13 mouse cellular contexts compared by ENCODE assay signal in the genomic region with DNA sequence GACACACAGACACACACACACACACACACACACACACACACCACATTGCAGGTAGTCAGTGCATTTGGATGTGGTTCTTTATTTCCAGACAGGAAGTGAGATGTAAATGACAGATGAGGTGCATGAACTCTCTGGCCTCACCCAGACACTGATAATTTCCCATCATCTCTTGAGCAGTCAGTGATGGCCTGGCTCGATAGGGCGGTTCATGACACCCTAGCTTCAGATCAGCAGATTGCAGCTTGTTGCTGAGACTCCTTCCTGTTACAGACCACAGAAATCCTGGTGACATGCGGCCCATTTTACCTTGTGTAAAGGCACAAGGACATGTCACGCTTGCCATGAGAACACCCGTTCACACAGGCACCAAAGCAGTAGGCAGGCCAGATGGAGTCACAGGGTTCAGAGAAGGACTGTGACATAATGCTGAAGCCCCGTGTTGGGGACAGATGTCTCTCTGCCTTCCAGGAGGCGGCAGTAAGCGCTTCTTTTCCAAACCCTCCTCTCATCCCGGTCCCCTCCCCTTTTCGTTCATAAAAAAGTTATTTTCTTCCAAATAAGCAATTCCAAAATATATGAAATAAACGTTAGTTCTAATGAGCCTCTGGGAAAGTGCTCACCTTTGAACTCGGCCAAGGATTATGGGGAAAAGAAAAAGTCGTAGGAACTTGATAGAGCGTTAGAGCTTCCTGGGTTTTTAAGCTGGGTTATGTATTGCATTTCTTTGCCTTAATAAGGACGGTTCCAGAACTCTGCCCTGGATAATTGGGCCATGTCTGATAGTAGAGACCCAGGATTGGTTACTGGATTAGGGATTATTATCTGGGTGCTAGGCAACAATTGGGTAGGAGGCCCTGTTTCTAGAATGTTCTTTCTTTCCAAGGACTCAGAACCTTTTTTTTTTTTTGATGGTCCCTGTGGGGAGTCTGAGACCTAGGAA. TPM values are rescaled to one million over a fixed set of nuclear protein-coding genes. Genes with fewer than 3 reads are reported as not detected.
DNase-seq lines count a peak whose midpoint lies in the region; ATAC-seq and TF ChIP-seq lines count a peak whose summit lies in the region.
"Had no signal": no experiment of that assay in that cellular context is flagged by ENCODE, and none has a peak within 500 bp of the region (broad histone marks: within the 10 kb centered on the region; RNA-seq: fewer than 3 reads in every experiment).

No protein-coding gene starts in this region.

- H3K4me1 ChIP-seq in hindbrain, postnatal 0 days (ENCODE audit: insufficient read depth, low read length) = peaks cover 3% of the 10 kb centered on the region; the same call in 1 of the 2 replicates
- H3K4me1 ChIP-seq in hindbrain, embryonic 16.5 days (ENCODE audit: control insufficient read depth, insufficient read depth, low read depth, low read length) = peaks cover 5% of the 10 kb centered on the region; the same call in 1 of the 2 replicates
- H3K4me1 ChIP-seq in midbrain, postnatal 0 days (ENCODE audit: insufficient read depth, low read length) = peaks cover 6% of the 10 kb centered on the region; the same call in 1 of the 2 replicates
- peaks cover 12% of the 10 kb centered on the region for H3K4me1 ChIP-seq in midbrain, embryonic 10.5 days
- H3K4me1 ChIP-seq in brown adipose tissue, adult 24 weeks (ENCODE audit: control insufficient read depth, insufficient read depth, insufficient read length, low read length) = peaks cover 61% of the 10 kb centered on the region
- H3K4me1 ChIP-seq in stomach, postnatal 0 days (replicated peaks; ENCODE audit: control insufficient read depth, insufficient read depth) = no peaks in the 10 kb centered on the region
- no peaks in the 10 kb centered on the region; the same call in 1 of the 2 replicates for H3K4me1 ChIP-seq in forebrain, embryonic 12.5 days

- no peak overlapping the region for H3K4me2 ChIP-seq in hindbrain, postnatal 0 days (ENCODE audit: low read depth, low read length)
- H3K4me2 ChIP-seq in hindbrain, embryonic 16.5 days (ENCODE audit: low read length) = no peak overlapping the region
- no peak overlapping the region for H3K4me2 ChIP-seq in midbrain, postnatal 0 days (ENCODE audit: low read depth, low read length, poor library complexity, severe bottlenecking)
- H3K4me2 ChIP-seq in stomach, postnatal 0 days (replicated peaks; ENCODE audit: low read depth) = no peak overlapping the region
- H3K4me2 ChIP-seq in forebrain, embryonic 12.5 days = no peak overlapping the region
- H3K4me2 ChIP-seq: embryonic facial prominence, embryonic 13.5 days; forebrain, embryonic 13.5 days had no signal

- 71% methylated on average over 15 of the region's 15 CpGs for WGBS in hindbrain, postnatal 0 days
- WGBS in hindbrain, embryonic 16.5 days = 71% methylated on average over 15 of the region's 15 CpGs
- 63% methylated on average over 15 of the region's 15 CpGs for WGBS in midbrain, postnatal 0 days
- 78% methylated on average over 15 of the region's 15 CpGs for WGBS in midbrain, embryonic 10.5 days
- WGBS in stomach, postnatal 0 days = 62% methylated on average over 15 of the region's 15 CpGs
- WGBS in forebrain, embryonic 12.5 days = 74% methylated on average over 15 of the region's 15 CpGs

- no peaks in the 10 kb centered on the region for H3K36me3 ChIP-seq in hindbrain, postnatal 0 days (ENCODE audit: insufficient read depth, low read length)
- H3K36me3 ChIP-seq in hindbrain, embryonic 16.5 days (ENCODE audit: control insufficient read depth, insufficient read depth, low read length) = no peaks in the 10 kb centered on the region
- no peaks in the 10 kb centered on the region for H3K36me3 ChIP-seq in midbrain, postnatal 0 days (ENCODE audit: insufficient read depth, low read length)
- H3K36me3 ChIP-seq in midbrain, embryonic 10.5 days = no peaks in the 10 kb centered on the region
- no peaks in the 10 kb centered on the region for H3K36me3 ChIP-seq in stomach, postnatal 0 days (ENCODE audit: control insufficient read depth, insufficient read depth, low read length)
- H3K36me3 ChIP-seq in forebrain, embryonic 12.5 days (replicated peaks) = no peaks in the 10 kb centered on the region
- H3K36me3 ChIP-seq: embryonic facial prominence, embryonic 13.5 days had no signal

- H3K4me3 ChIP-seq in hindbrain, postnatal 0 days (ENCODE audit: low read length) = no peak overlapping the region
- no peak overlapping the region for H3K4me3 ChIP-seq in hindbrain, embryonic 16.5 days (ENCODE audit: low read length)
- H3K4me3 ChIP-seq in midbrain, postnatal 0 days (ENCODE audit: low read depth, low read length) = no peak overlapping the region
- no peak overlapping the region for H3K4me3 ChIP-seq in midbrain, embryonic 10.5 days
- no peak overlapping the region for H3K4me3 ChIP-seq in brown adipose tissue, adult 24 weeks (ENCODE audit: insufficient read depth, low read depth, low read length)
- no peak overlapping the region for H3K4me3 ChIP-seq in stomach, postnatal 0 days (ENCODE audit: low read depth, low read length)
- H3K4me3 ChIP-seq in forebrain, embryonic 12.5 days (replicated peaks) = no peak overlapping the region
- H3K4me3 ChIP-seq: embryonic facial prominence, embryonic 13.5 days; forebrain, embryonic 13.5 days had no signal

- no peak for DNase-seq in hindbrain, postnatal 0 days (ENCODE audit: low spot score)
- peak; percentile 7 for DNase-seq in midbrain, postnatal 0 days (ENCODE audit: low spot score)
- no peak for DNase-seq in midbrain, embryonic 10.5 days (ENCODE audit: low spot score)
- DNase-seq in stomach, postnatal 0 days (ENCODE audit: low spot score) = no peak
- no peak for DNase-seq in left cerebral cortex, postnatal 4 days
- DNase-seq: cerebellum, adult 8-10 months; heart, postnatal 10 days had no signal

- H3K9ac ChIP-seq in hindbrain, postnatal 0 days (replicated peaks; ENCODE audit: low read length) = no peak overlapping the region
- no peak overlapping the region for H3K9ac ChIP-seq in hindbrain, embryonic 16.5 days (ENCODE audit: low read depth, low read length)
- H3K9ac ChIP-seq in midbrain, postnatal 0 days (replicated peaks; ENCODE audit: low read length, poor library complexity, severe bottlenecking) = no peak overlapping the region
- no peak overlapping the region for H3K9ac ChIP-seq in stomach, postnatal 0 days (ENCODE audit: low read length)
- H3K9ac ChIP-seq in forebrain, embryonic 12.5 days = no peak overlapping the region
- H3K9ac ChIP-seq: embryonic facial prominence, embryonic 13.5 days; forebrain, embryonic 13.5 days had no signal

- intact Hi-C loops in left cerebral cortex, postnatal 4 days (cut with DNase I) = no loop called here

- TF ChIP-seq EP300 in stomach, postnatal 0 days (optimal IDR thresholded peaks at IDR 0.05) = no peak

- ATAC-seq in hindbrain, postnatal 0 days = no peak
- ATAC-seq in hindbrain, embryonic 16.5 days = no peak
- no peak for ATAC-seq in midbrain, postnatal 0 days (ENCODE audit: low FRiP score)
- no peak for ATAC-seq in stomach, postnatal 0 days (ENCODE audit: low FRiP score, low TSS enrichment)
- ATAC-seq in forebrain, embryonic 12.5 days (ENCODE audit: low FRiP score) = no peak
- ATAC-seq: forebrain, embryonic 13.5 days; intestine, embryonic 16.5 days had no signal

- H3K27ac ChIP-seq in hindbrain, postnatal 0 days = no peak overlapping the region
- H3K27ac ChIP-seq in hindbrain, embryonic 16.5 days (ENCODE audit: low read depth, low read length) = no peak overlapping the region
- H3K27ac ChIP-seq in midbrain, postnatal 0 days (ENCODE audit: low read depth, low read length) = no peak overlapping the region
- H3K27ac ChIP-seq in midbrain, embryonic 10.5 days (replicated peaks) = no peak overlapping the region
- peak overlapping the region; percentile 80 for H3K27ac ChIP-seq in brown adipose tissue, adult 24 weeks (replicated peaks; ENCODE audit: low read depth, low read length)
- H3K27ac ChIP-seq in stomach, postnatal 0 days (replicated peaks) = no peak overlapping the region
- no peak overlapping the region for H3K27ac ChIP-seq in forebrain, embryonic 12.5 days
- H3K27ac ChIP-seq: embryonic facial prominence, embryonic 13.5 days; forebrain, embryonic 13.5 days had no signal

- no peaks in the 10 kb centered on the region for H3K9me3 ChIP-seq in hindbrain, postnatal 0 days (ENCODE audit: low read length)
- no peaks in the 10 kb centered on the region for H3K9me3 ChIP-seq in hindbrain, embryonic 16.5 days (ENCODE audit: control insufficient read depth, low read length)
- H3K9me3 ChIP-seq in midbrain, postnatal 0 days (ENCODE audit: low read length) = no peaks in the 10 kb centered on the region
- H3K9me3 ChIP-seq in midbrain, embryonic 10.5 days (replicated peaks) = no peaks in the 10 kb centered on the region
- H3K9me3 ChIP-seq in stomach, postnatal 0 days (ENCODE audit: control insufficient read depth, low read length) = no peaks in the 10 kb centered on the region
- H3K9me3 ChIP-seq in forebrain, embryonic 12.5 days = no peaks in the 10 kb centered on the region
- H3K9me3 ChIP-seq: embryonic facial prominence, embryonic 13.5 days; forebrain, embryonic 13.5 days had no signal

- H3K27me3 ChIP-seq in hindbrain, postnatal 0 days (ENCODE audit: insufficient read depth, low read length) = no peaks in the 10 kb centered on the region
- H3K27me3 ChIP-seq in hindbrain, embryonic 16.5 days (replicated peaks; ENCODE audit: control insufficient read depth, insufficient read depth, low read length) = no peaks in the 10 kb centered on the region
- 0 out of 2 replicates have a peak, but pooled peaks cover 3% of the 10 kb centered on the region for H3K27me3 ChIP-seq in midbrain, postnatal 0 days (ENCODE audit: insufficient read depth, low read length)
- H3K27me3 ChIP-seq in midbrain, embryonic 10.5 days (ENCODE audit: low read depth, poor library complexity, severe bottlenecking) = no peaks in the 10 kb centered on the region
- H3K27me3 ChIP-seq in stomach, postnatal 0 days (ENCODE audit: control insufficient read depth, insufficient read depth, low read length) = no peaks in the 10 kb centered on the region
- no peaks in the 10 kb centered on the region for H3K27me3 ChIP-seq in forebrain, embryonic 12.5 days
- H3K27me3 ChIP-seq: embryonic facial prominence, embryonic 13.5 days; forebrain, embryonic 13.5 days had no signal

- peak; percentile 22; the same call in 1 of the 2 replicates for TF ChIP-seq CTCF in hindbrain, postnatal 0 days (IDR thresholded peaks at IDR 0.05; ENCODE audit: low read depth)
- 0 out of 2 replicates have a peak, but pooled peaks have one; percentile 0 for TF ChIP-seq CTCF in midbrain, postnatal 0 days (IDR thresholded peaks at IDR 0.05)
- TF ChIP-seq CTCF in stomach, postnatal 0 days (IDR thresholded peaks at IDR 0.05; ENCODE audit: low read depth) = peak; percentile 28; the same call in 1 of the 2 replicates

RNA-seq across cellular contexts. Expression of gene Epas1, which starts 26.0 kb away (rescaled TPM):
- 16.7 and 18.1 TPM in 2 replicates for total RNA-seq in hindbrain, postnatal 0 days (2014; rRNA removed)
- 5.3 and 5.6 TPM in 2 replicates for polyA plus RNA-seq in hindbrain, postnatal 0 days (2015; fragmentation: Nextera tagmentation; extraction: Ambion mirVana)
- 5.7 and 8.4 TPM in 2 replicates for polyA plus RNA-seq in hindbrain, embryonic 16.5 days (2015; fragmentation: Nextera tagmentation; extraction: Ambion mirVana)
- total RNA-seq in midbrain, postnatal 0 days (2014; rRNA removed) = 17.5 and 21.5 TPM in 2 replicates
- 6.0 and 6.3 TPM in 2 replicates for polyA plus RNA-seq in midbrain, postnatal 0 days (2015; fragmentation: Nextera tagmentation; extraction: Ambion mirVana)
- polyA plus RNA-seq in midbrain, embryonic 10.5 days (2016; fragmentation: Nextera tagmentation; extraction: Ambion mirVana) = 2.0 and 3.0 TPM in 2 replicates
- polyA plus RNA-seq in brown adipose tissue, adult 24 weeks (2012; ENCODE audit: insufficient read depth, insufficient read length, missing spikeins) = 196 and 238 TPM in 2 replicates
- polyA plus RNA-seq in stomach, postnatal 0 days (2015; fragmentation: Nextera tagmentation; extraction: Ambion mirVana) = 4.7 and 5.5 TPM in 2 replicates
- 10 to 100 TPM; 44.1 to 45.6 TPM for total RNA-seq in left cerebral cortex, postnatal 4 days (2021)
- polyA plus RNA-seq in forebrain, embryonic 12.5 days (2016; fragmentation: Nextera tagmentation; extraction: Ambion mirVana) = 2.8 and 3.3 TPM in 2 replicates

Comparison
In these comparisons a context has a peak if more than half of its experiments do, and no peak if none do; other contexts are left out.
1. RNA of gene Epas1, which starts 26.0 kb away (polyA plus RNA-seq): 196 to 238 TPM in brown adipose tissue, adult 24 weeks; 6.0 to 6.3 TPM in midbrain, postnatal 0 days, 5.7 to 8.4 TPM in hindbrain, embryonic 16.5 days, 5.3 to 5.6 TPM in hindbrain, postnatal 0 days, 4.7 to 5.5 TPM in stomach, postnatal 0 days, 2.8 to 3.3 TPM in forebrain, embryonic 12.5 days and 2.0 to 3.0 TPM in midbrain, embryonic 10.5 days; every median in the first group is over 10 times any median in the second.
2. Peak in every context shown above with its lines, with median percentiles within 50 percentile points of each other: CTCF ChIP-seq.